Mouse (Mus musculus): ENCODE data around the gene Lrp8. TPM values are rescaled to one million over a fixed set of nuclear protein-coding genes. Genes with fewer than 3 reads are reported as not detected.

Lrp8 gene
- polyA plus RNA-seq, 1 experiment from 2014 or later = 86.3 TPM

- ATAC-seq (replicated peaks) = no peak; the same call in 1 of the 2 replicates
- Histone ChIP-seq H3K27ac (replicated peaks) (peak overlapping the region; percentile 94), H3K4me2 (replicated peaks) (no peak overlapping the region), H3K9me3 (no peaks in the 10 kb centered on the region), H3K4me3 (no peak overlapping the region), H3K4me1 (peaks cover 99% of the 10 kb centered on the region), H3K9ac (replicated peaks) (no peak overlapping the region), H3K27me3 (no peaks in the 10 kb centered on the region), H3K36me3 (no peaks in the 10 kb centered on the region)
- 21% methylated on average over 7 of the region's 7 CpGs for WGBS
These were observed 28.8 kb downstream of the Lrp8 start for GRCm38 (mm10) chr4:107830821-107831221.

DNA sequence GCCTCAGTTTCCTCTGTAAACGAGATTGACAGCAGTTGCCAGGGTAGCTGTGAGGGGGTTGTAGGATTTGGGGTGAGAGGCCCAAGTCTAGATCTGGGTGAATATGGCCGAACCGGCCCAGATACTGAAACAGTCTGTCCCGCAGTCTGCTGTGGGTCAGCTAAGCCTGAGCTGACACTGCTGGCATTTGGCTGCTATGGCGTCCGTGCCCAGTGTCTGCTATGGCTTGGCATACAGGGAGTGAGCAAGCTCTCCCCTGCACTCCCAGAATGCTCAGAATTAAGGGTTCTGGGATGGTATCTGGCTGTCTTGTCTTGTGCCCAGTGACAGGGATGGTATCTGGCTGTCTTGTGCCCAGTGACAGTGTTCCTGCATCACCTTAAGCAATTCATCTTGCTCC, 29.6 kb downstream of the Lrp8 start:
- Histone ChIP-seq H3K4me3 (no peak overlapping the region), H3K27me3 (no peaks in the 10 kb centered on the region), H3K36me3 (no peaks in the 10 kb centered on the region), H3K9ac (replicated peaks) (no peak overlapping the region), H3K4me1 (peaks cover 99% of the 10 kb centered on the region), H3K9me3 (no peaks in the 10 kb centered on the region), H3K27ac (replicated peaks) (peak overlapping the region; percentile 94), H3K4me2 (replicated peaks) (no peak overlapping the region)
- no peak for ATAC-seq (replicated peaks)
- 83% methylated on average over 6 of the region's 6 CpGs for WGBS

GRCm38 (mm10) chr4:107833525-107833924, 31.5 kb downstream of the Lrp8 start:
- ATAC-seq (replicated peaks) = no peak
- H3K36me3 ChIP-seq = 0 out of 2 replicates have a peak, but pooled peaks cover 4% of the 10 kb centered on the region
- 60% methylated on average over 5 of the region's 5 CpGs for WGBS
- H3K4me3 ChIP-seq = no peak overlapping the region
- H3K4me2 ChIP-seq (replicated peaks) = no peak overlapping the region
- H3K9me3 ChIP-seq = no peaks in the 10 kb centered on the region
- H3K9ac ChIP-seq (replicated peaks) = no peak overlapping the region
- H3K4me1 ChIP-seq = peaks cover 100% of the 10 kb centered on the region
- peak overlapping the region; percentile 94 for H3K27ac ChIP-seq (replicated peaks)
- H3K27me3 ChIP-seq = no peaks in the 10 kb centered on the region

DNA sequence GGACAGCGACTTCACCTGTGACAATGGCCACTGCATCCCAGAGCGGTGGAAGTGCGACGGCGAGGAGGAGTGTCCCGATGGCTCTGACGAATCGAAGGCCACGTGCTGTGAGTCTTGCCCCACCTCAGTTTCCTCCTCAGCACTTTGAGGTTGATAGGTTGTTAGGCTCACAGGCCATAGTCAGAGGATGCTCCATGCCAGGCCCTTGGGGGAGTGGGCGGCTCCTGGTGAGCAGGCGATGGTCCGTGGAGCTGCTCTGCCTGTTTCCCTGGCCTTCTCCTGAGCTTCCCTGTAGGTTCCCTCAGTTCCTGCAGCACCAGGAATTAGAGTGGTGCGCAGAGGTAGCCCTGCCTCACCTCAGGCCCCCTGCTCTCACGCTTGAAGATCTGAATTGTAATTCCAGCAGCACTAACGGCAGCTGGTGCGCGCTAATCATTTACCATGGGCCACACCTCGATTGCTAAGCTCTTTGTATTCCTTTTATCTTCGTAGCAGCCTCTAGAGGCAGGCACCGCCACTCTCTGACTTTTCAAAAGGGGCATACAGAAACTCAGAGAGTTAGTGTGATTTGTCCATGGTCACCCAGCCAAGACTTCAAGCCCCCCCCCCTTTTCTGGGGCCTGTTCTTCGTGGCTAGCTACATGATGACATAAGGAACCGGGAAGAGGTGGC, 32.7 kb downstream of the Lrp8 start:
- H3K4me2 ChIP-seq (replicated peaks) = no peak overlapping the region

DNA sequence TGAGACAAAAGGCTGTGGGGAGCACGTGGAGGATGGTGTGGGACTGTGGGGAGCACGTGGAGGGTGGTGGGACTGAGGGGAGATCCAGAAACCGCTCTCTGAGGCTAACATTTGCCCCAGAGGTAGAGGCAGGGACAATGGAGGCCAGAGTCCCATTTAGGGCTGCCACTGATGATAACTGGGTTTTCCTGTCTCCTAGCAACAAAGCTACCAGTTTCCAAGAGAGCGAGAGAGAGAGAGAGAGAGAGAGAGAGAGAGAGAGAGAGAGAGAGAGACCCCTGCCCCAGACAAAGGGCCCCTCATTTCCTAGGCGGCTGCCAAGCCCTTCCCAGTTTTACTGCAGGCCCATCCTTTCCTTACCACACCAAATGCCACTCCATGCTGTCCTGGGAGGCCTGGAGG, 33.4 kb downstream of the Lrp8 start:
- Histone ChIP-seq H3K4me1 (peaks cover 92% of the 10 kb centered on the region), H3K27me3 (no peaks in the 10 kb centered on the region), H3K36me3 (0 out of 2 replicates have a peak, but pooled peaks cover 4% of the 10 kb centered on the region), H3K4me3 (no peak overlapping the region), H3K4me2 (replicated peaks) (0 out of 2 replicates have a peak overlapping the region, but pooled peaks have one; percentile 1), H3K27ac (replicated peaks) (peak overlapping the region; percentile 94), H3K9ac (replicated peaks) (peak overlapping the region; percentile 38), H3K9me3 (no peaks in the 10 kb centered on the region)
- ATAC-seq (replicated peaks) = peak; percentile 30
- WGBS = 2% methylated on average over 5 of the region's 5 CpGs

More for the DNA sequence above, 32.7 kb downstream of the Lrp8 start:
- H3K9ac ChIP-seq (replicated peaks) = peak overlapping the region; percentile 16; the same call in 1 of the 2 replicates
- no peak overlapping the region for H3K4me3 ChIP-seq
- H3K4me1 ChIP-seq = peaks cover 95% of the 10 kb centered on the region
- 36% methylated on average over 22 of the region's 22 CpGs for WGBS
- no peaks in the 10 kb centered on the region for H3K9me3 ChIP-seq
- peak overlapping the region; percentile 94 for H3K27ac ChIP-seq (replicated peaks)
- ATAC-seq (replicated peaks) = 0 out of 2 replicates have a peak, but pooled peaks have one; percentile 3
- H3K36me3 ChIP-seq = 0 out of 2 replicates have a peak, but pooled peaks cover 4% of the 10 kb centered on the region
- H3K27me3 ChIP-seq = no peaks in the 10 kb centered on the region

GRCm38 (mm10) chr4:107836758-107837157, 34.7 kb downstream of the Lrp8 start:
- Histone ChIP-seq H3K4me1 (peaks cover 82% of the 10 kb centered on the region), H3K36me3 (0 out of 2 replicates have a peak, but pooled peaks cover 4% of the 10 kb centered on the region), H3K27me3 (no peaks in the 10 kb centered on the region), H3K4me2 (replicated peaks) (no peak overlapping the region), H3K9me3 (no peaks in the 10 kb centered on the region), H3K4me3 (no peak overlapping the region), H3K27ac (replicated peaks) (peak overlapping the region; percentile 94), H3K9ac (replicated peaks) (no peak overlapping the region; the same call in 1 of the 2 replicates)
- peak; percentile 30 for ATAC-seq (replicated peaks)
- 6% methylated on average over 5 of the region's 5 CpGs for WGBS

DNA sequence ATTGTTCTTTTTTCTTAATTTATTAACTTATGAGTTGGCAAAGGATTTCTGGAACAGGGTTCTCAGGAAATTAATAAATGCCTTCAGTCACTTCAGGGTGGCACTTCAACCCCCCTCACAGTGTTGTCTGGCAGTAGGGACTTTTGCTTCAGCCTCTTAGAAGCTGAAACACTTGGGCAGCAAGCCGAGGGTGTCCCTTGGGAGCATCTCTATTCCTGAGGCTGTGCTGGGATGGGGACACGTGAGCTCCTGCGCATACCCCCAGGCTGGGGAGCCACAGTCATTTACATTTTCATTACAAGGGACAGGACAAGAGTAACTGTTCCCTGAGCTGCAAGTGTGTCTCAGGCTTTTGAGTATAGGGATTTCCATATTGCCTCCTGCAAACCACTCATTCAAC, 35.8 kb downstream of the Lrp8 start:
- no peak overlapping the region for H3K9ac ChIP-seq (replicated peaks)
- no peak for ATAC-seq (replicated peaks)
- 66% methylated on average over 3 of the region's 3 CpGs for WGBS
- peaks cover 82% of the 10 kb centered on the region for H3K4me1 ChIP-seq
- H3K9me3 ChIP-seq = no peaks in the 10 kb centered on the region
- H3K4me3 ChIP-seq = no peak overlapping the region
- H3K27ac ChIP-seq (replicated peaks) = peak overlapping the region; percentile 94
- no peaks in the 10 kb centered on the region for H3K27me3 ChIP-seq
- no peak overlapping the region for H3K4me2 ChIP-seq (replicated peaks)
- H3K36me3 ChIP-seq = peaks cover 8% of the 10 kb centered on the region

- Histone ChIP-seq H3K9me3 (no peaks in the 10 kb centered on the region), H3K36me3 (peaks cover 38% of the 10 kb centered on the region), H3K4me3 (no peak overlapping the region), H3K4me1 (peaks cover 47% of the 10 kb centered on the region), H3K4me2 (replicated peaks) (no peak overlapping the region), H3K27me3 (no peaks in the 10 kb centered on the region), H3K9ac (replicated peaks) (no peak overlapping the region), H3K27ac (replicated peaks) (peak overlapping the region; percentile 58)
- WGBS = 46% methylated on average over 8 of the region's 8 CpGs
- no peak for ATAC-seq (replicated peaks)
These were observed 41.6 kb downstream of the Lrp8 start for GRCm38 (mm10) chr4:107843687-107844086.

- Histone ChIP-seq H3K36me3 (peaks cover 43% of the 10 kb centered on the region), H3K4me1 (peaks cover 41% of the 10 kb centered on the region), H3K9me3 (no peaks in the 10 kb centered on the region), H3K9ac (replicated peaks) (no peak overlapping the region), H3K27me3 (no peaks in the 10 kb centered on the region), H3K4me2 (replicated peaks) (no peak overlapping the region), H3K27ac (replicated peaks) (peak overlapping the region; percentile 75), H3K4me3 (no peak overlapping the region)
- WGBS = 2% methylated on average over 10 of the region's 10 CpGs
- 0 out of 2 replicates have a peak, but pooled peaks have one; percentile 3 for ATAC-seq (replicated peaks)
These were observed 42.9 kb downstream of the Lrp8 start for GRCm38 (mm10) chr4:107844971-107845370.

DNA sequence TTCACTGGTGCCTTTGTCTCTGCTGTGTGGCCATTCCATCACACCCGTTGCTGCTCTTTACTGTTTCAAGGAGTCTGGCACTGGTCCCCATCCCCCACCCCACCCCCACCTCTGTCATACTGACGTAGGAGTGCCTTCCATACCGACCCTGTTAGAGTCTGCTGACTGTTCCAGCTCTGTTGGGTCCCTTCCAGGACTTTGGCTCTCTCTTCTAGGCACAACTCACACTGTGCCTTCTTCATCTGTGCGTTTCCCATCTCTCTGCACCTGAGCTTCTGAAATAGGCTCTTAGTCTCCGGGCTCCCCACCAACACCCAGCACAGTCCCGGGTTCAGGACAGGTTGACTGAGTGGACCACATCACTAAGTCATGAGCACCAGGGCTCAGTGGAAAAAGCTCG, 44.7 kb downstream of the Lrp8 start:
- Histone ChIP-seq H3K27me3 (no peaks in the 10 kb centered on the region), H3K4me1 (peaks cover 34% of the 10 kb centered on the region), H3K9ac (replicated peaks) (no peak overlapping the region), H3K4me2 (replicated peaks) (no peak overlapping the region), H3K36me3 (peaks cover 55% of the 10 kb centered on the region), H3K9me3 (no peaks in the 10 kb centered on the region), H3K27ac (replicated peaks) (no peak overlapping the region), H3K4me3 (no peak overlapping the region)
- 57% methylated on average over 7 of the region's 7 CpGs for WGBS
- ATAC-seq (replicated peaks) = no peak

DNA sequence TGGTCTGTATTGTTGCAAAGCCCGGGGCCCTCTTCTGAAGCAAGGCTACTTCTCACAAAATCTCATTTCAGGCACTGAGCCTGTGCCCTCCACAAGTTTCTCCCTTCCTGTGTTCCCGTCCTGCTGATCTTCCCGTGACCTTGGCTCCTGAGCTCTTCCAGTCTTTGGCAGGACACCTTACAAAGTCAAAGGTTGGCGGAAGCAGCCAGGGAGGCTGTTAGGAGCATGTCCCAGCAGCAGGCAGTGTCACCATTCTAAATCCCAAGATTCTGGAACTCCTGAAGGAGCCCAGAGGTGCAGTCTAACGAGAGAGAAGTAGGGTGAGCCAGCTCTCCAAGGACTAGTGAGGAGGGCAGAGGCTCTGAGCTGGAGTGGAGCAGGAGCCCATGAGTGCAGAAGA, 46.5 kb downstream of the Lrp8 start:
- WGBS = 75% methylated on average over 5 of the region's 5 CpGs
- Histone ChIP-seq H3K36me3 (peaks cover 64% of the 10 kb centered on the region), H3K9ac (replicated peaks) (no peak overlapping the region), H3K9me3 (no peaks in the 10 kb centered on the region), H3K27ac (replicated peaks) (no peak overlapping the region), H3K4me3 (no peak overlapping the region), H3K4me1 (peaks cover 17% of the 10 kb centered on the region), H3K4me2 (replicated peaks) (no peak overlapping the region), H3K27me3 (no peaks in the 10 kb centered on the region)
- no peak for ATAC-seq (replicated peaks)

- Histone ChIP-seq H3K36me3 (peaks cover 68% of the 10 kb centered on the region), H3K9ac (replicated peaks) (no peak overlapping the region), H3K27ac (replicated peaks) (no peak overlapping the region), H3K27me3 (no peaks in the 10 kb centered on the region), H3K4me2 (replicated peaks) (no peak overlapping the region), H3K9me3 (no peaks in the 10 kb centered on the region), H3K4me1 (peaks cover 8% of the 10 kb centered on the region), H3K4me3 (no peak overlapping the region)
- no peak for ATAC-seq (replicated peaks)
- WGBS = 83% methylated on average over 9 of the region's 9 CpGs
These were observed 47.6 kb downstream of the Lrp8 start for GRCm38 (mm10) chr4:107849621-107850020.
